Comparison of ENCODE assay signal across 29 mouse cellular contexts in genomic region chr3:156527231-156527995, GRCm38 (mm10). TPM values are rescaled to one million over a fixed set of nuclear protein-coding genes. Genes with fewer than 3 reads are reported as not detected.
DNase-seq lines count a peak whose midpoint lies in the region; ATAC-seq and TF ChIP-seq lines count a peak whose summit lies in the region.
"Had no signal": no experiment of that assay in that cellular context is flagged by ENCODE, and none has a peak within 500 bp of the region (broad histone marks: within the 10 kb centered on the region; RNA-seq: fewer than 3 reads in every experiment).

No protein-coding gene starts in this region.

- WGBS in forebrain, embryonic 15.5 days: 81% methylated on average over 2 of the region's 2 CpGs
- WGBS in forebrain, embryonic 12.5 days: 89% methylated on average over 2 of the region's 2 CpGs

- H3K4me2 ChIP-seq in forebrain, embryonic 15.5 days (replicated peaks): no peak overlapping the region
- H3K4me2 ChIP-seq in forebrain, embryonic 12.5 days: no peak overlapping the region
- H3K4me2 ChIP-seq: heart, embryonic 11.5 days; kidney, embryonic 15.5 days; limb, embryonic 15.5 days; liver, embryonic 15.5 days; lung, embryonic 15.5 days; neural tube, embryonic 15.5 days had no signal

- H3K9ac ChIP-seq in forebrain, embryonic 15.5 days (replicated peaks): no peak overlapping the region
- no peak overlapping the region for H3K9ac ChIP-seq in forebrain, embryonic 12.5 days
- H3K9ac ChIP-seq: kidney, embryonic 15.5 days; limb, embryonic 15.5 days; liver, embryonic 15.5 days; lung, embryonic 15.5 days; neural tube, embryonic 15.5 days had no signal

- no peaks in the 10 kb centered on the region for H3K27me3 ChIP-seq in forebrain, embryonic 15.5 days
- H3K27me3 ChIP-seq in forebrain, embryonic 12.5 days: no peaks in the 10 kb centered on the region
- H3K27me3 ChIP-seq: kidney, embryonic 15.5 days; limb, embryonic 15.5 days; liver, embryonic 15.5 days; lung, embryonic 15.5 days; neural tube, embryonic 15.5 days had no signal

- TF ChIP-seq POLR2A in brain, embryonic 14.5 days (IDR thresholded peaks at IDR 0.05; ENCODE audit: borderline replicate concordance, extremely low read depth, insufficient read depth, insufficient read length, poor library complexity, severe bottlenecking): no peak

- peak; percentile 63 for ATAC-seq in forebrain, embryonic 15.5 days (replicated peaks)
- ATAC-seq in forebrain, embryonic 12.5 days (ENCODE audit: low FRiP score): no peak
- ATAC-seq: intestine, postnatal 0 days; midbrain, embryonic 16.5 days had no signal

- H3K4me1 ChIP-seq in forebrain, embryonic 15.5 days: peaks cover 15% of the 10 kb centered on the region
- H3K4me1 ChIP-seq in forebrain, embryonic 12.5 days: no peaks in the 10 kb centered on the region
- H3K4me1 ChIP-seq: kidney, embryonic 15.5 days; limb, embryonic 15.5 days; liver, embryonic 15.5 days; lung, embryonic 15.5 days had no signal

- H3K9me3 ChIP-seq in forebrain, embryonic 15.5 days: no peaks in the 10 kb centered on the region
- H3K9me3 ChIP-seq in forebrain, embryonic 12.5 days: no peaks in the 10 kb centered on the region
- H3K9me3 ChIP-seq: kidney, embryonic 15.5 days; limb, embryonic 15.5 days; liver, embryonic 15.5 days; lung, embryonic 15.5 days; neural tube, embryonic 15.5 days had no signal

- no peak for TF ChIP-seq CTCF in brain, embryonic 14.5 days (IDR thresholded peaks at IDR 0.05; ENCODE audit: borderline replicate concordance, extremely low read depth, insufficient read depth, insufficient read length)

- H3K4me3 ChIP-seq in forebrain, embryonic 15.5 days: no peak overlapping the region
- H3K4me3 ChIP-seq in forebrain, embryonic 12.5 days (replicated peaks): no peak overlapping the region
- H3K4me3 ChIP-seq: kidney, embryonic 15.5 days; limb, embryonic 15.5 days; liver, embryonic 15.5 days; lung, embryonic 15.5 days; myocyte; neural tube, embryonic 15.5 days had no signal

- peak overlapping the region; percentile 60 for H3K27ac ChIP-seq in forebrain, embryonic 15.5 days (replicated peaks)
- no peak overlapping the region for H3K27ac ChIP-seq in forebrain, embryonic 12.5 days
- H3K27ac ChIP-seq: kidney, embryonic 15.5 days; limb, embryonic 15.5 days; liver, embryonic 15.5 days; lung, embryonic 15.5 days had no signal

- no peaks in the 10 kb centered on the region for H3K36me3 ChIP-seq in forebrain, embryonic 15.5 days
- no peaks in the 10 kb centered on the region for H3K36me3 ChIP-seq in forebrain, embryonic 12.5 days (replicated peaks)
- H3K36me3 ChIP-seq: kidney, embryonic 15.5 days; limb, embryonic 15.5 days; liver, embryonic 15.5 days; lung, embryonic 15.5 days; neural tube, embryonic 15.5 days had no signal

- peak; percentile 81 for DNase-seq in brain, embryonic 14.5 days (ENCODE audit: low read depth)
- DNase-seq in cerebellum, adult 18-20 months: peak; percentile 27 to 45
- peak; percentile 77 to 82 for DNase-seq in cerebellum, postnatal 14 days
- DNase-seq in spleen, adult 18-20 months: no peak
- DNase-seq in adrenal gland, postnatal 4 days (ENCODE audit: low spot score in 2 of 2): no peak
- no peak for DNase-seq in heart, adult 18-20 months
- DNase-seq: adrenal gland, postnatal 36 days; embryo, embryonic 11 days; gastrocnemius, postnatal 10 days; layer of hippocampus, adult 9-11 months; lung, postnatal 4 days; right cerebral cortex, adult 18-20 months; right cerebral cortex, postnatal 4 days; thymus, adult 18-20 months; thymus, postnatal 4 days had no signal

RNA-seq across cellular contexts. Expression of gene Negr1, which starts 34.2 kb away (rescaled TPM):
- polyA plus RNA-seq in forebrain, embryonic 15.5 days (2015; fragmentation: Nextera tagmentation; extraction: Ambion mirVana): 39.3 and 40.4 TPM in 2 replicates
- polyA plus RNA-seq in forebrain, embryonic 12.5 days (2016; fragmentation: Nextera tagmentation; extraction: Ambion mirVana): 13.8 and 16.2 TPM in 2 replicates
- 40.2 and 61.0 TPM in 2 replicates for polyA plus RNA-seq in brain, embryonic 14.5 days (2012; rRNA removed)
- total RNA-seq in adrenal gland, postnatal 4 days (2021): 10 to 100 TPM; 10.5 to 11.5 TPM
- 1 to 10 TPM in 1 of 2 experiments, under 1 TPM in 1; 0.40 to 1.9 TPM for total RNA-seq in heart, adult 18-20 months (2021)
- total RNA-seq: granulocyte monocyte progenitor cell, adult 5-6 weeks; hematopoietic stem cell, adult 5-6 weeks; megakaryocyte-erythroid progenitor cell, adult 5-6 weeks had no signal

Comparison
In these comparisons a context has a peak if more than half of its experiments do, and no peak if none do; other contexts are left out.
1. DNase-seq: peak in brain, embryonic 14.5 days (single experiment), cerebellum, adult 18-20 months (2 of 2) and cerebellum, postnatal 14 days (2 of 2); none in spleen, adult 18-20 months (0 of 2), adrenal gland, postnatal 4 days (0 of 2) and heart, adult 18-20 months (0 of 2).